Mouse (Mus musculus) kidney, postnatal 10 days (tissue): ENCODE data around the gene Grik4.

ENCODE experiments used
- DNase-seq: peaks from one replicate; pipeline ENCODE4 v3.0.0; 2021; ENCODE audit warnings: mixed read lengths

The Grik4 gene

GRCm38 (mm10) chr9:42648051-42648450, 296.2 kb downstream of the Grik4 start:
- no peak for DNase-seq

- no peak for DNase-seq
These were observed 296.7 kb downstream of the Grik4 start for GRCm38 (mm10) chr9:42647596-42647995.

GRCm38 (mm10) chr9:42646821-42647220, 297.5 kb downstream of the Grik4 start:
- DNase-seq: no peak

GRCm38 (mm10) chr9:42645161-42645560, 299.1 kb downstream of the Grik4 start:
- DNase-seq: no peak

GRCm38 (mm10) chr9:42642821-42643220, 301.5 kb downstream of the Grik4 start:
- DNase-seq: no peak

GRCm38 (mm10) chr9:42641550-42642117, 302.7 kb downstream of the Grik4 start:
- DNase-seq: no peak

- peak; percentile 56 for DNase-seq
These were observed 307.8 kb downstream of the Grik4 start for GRCm38 (mm10) chr9:42636446-42636845.

- no peak for DNase-seq
These were observed 312.8 kb downstream of the Grik4 start for GRCm38 (mm10) chr9:42631479-42631878.

GRCm38 (mm10) chr9:42627634-42628033, 316.7 kb downstream of the Grik4 start:
- DNase-seq: peak; percentile 18

- DNase-seq: no peak
These were observed 317.1 kb downstream of the Grik4 start for GRCm38 (mm10) chr9:42627146-42627545.

- DNase-seq: no peak
These were observed 318.0 kb downstream of the Grik4 start for GRCm38 (mm10) chr9:42626226-42626775.

- no peak for DNase-seq
These were observed 329.9 kb downstream of the Grik4 start for GRCm38 (mm10) chr9:42614409-42614808.

GRCm38 (mm10) chr9:42613827-42614226, 330.5 kb downstream of the Grik4 start:
- DNase-seq: no peak

GRCm38 (mm10) chr9:42612482-42612991, 331.8 kb downstream of the Grik4 start:
- no peak for DNase-seq

GRCm38 (mm10) chr9:42601445-42601844, 342.8 kb downstream of the Grik4 start:
- peak; percentile 44 for DNase-seq

GRCm38 (mm10) chr9:42597525-42597924, 346.8 kb downstream of the Grik4 start:
- DNase-seq: no peak

GRCm38 (mm10) chr9:42578511-42578910, 365.8 kb downstream of the Grik4 start:
- peak; percentile 41 for DNase-seq

GRCm38 (mm10) chr9:42578106-42578505, 366.2 kb downstream of the Grik4 start:
- DNase-seq: no peak

- no peak for DNase-seq
These were observed 370.5 kb downstream of the Grik4 start for GRCm38 (mm10) chr9:42573616-42574350.

- DNase-seq: peak; percentile 83
These were observed 371.1 kb downstream of the Grik4 start for GRCm38 (mm10) chr9:42573180-42573579.

- DNase-seq: no peak
These were observed 378.4 kb downstream of the Grik4 start for GRCm38 (mm10) chr9:42565921-42566320.

GRCm38 (mm10) chr9:42555186-42555585, 389.1 kb downstream of the Grik4 start:
- DNase-seq: no peak

- peak; percentile 86 for DNase-seq
These were observed 394.2 kb downstream of the Grik4 start for GRCm38 (mm10) chr9:42550116-42550515.

GRCm38 (mm10) chr9:42548981-42549380, 395.3 kb downstream of the Grik4 start:
- no peak for DNase-seq
